Mouse (Mus musculus) c-Kit-positive CD71-positive TER-119-positive erythroid progenitor cells, embryonic 14.5 days (primary cell): ENCODE results near the gene Rexo4.
A peak's percentile ranks its signal among the peaks of the same experiment; 100 is the strongest.

ENCODE experiments used
- DNase-seq: peaks from one replicate; pipeline ENCODE4 v3.0.0-alpha.2; 2013; ENCODE audit warnings: low spot score

Rexo4 gene

GRCm38 (mm10) chr2:26910124-26910993 lies 53.8 kb downstream of the Rexo4 start, which contains the start of the genes Med22 and Rpl7a:
Gene Med22, minus strand, starts transcription at chr2:26910677.
Gene Rpl7a, plus strand, starts transcription at chr2:26910764.
- DNase-seq, result peak; percentile 99

GRCm38 (mm10) chr2:26909387-26909784 lies 54.8 kb downstream of the Rexo4 start:
- DNase-seq, result no peak

GRCm38 (mm10) chr2:26908710-26909386 lies 55.3 kb downstream of the Rexo4 start:
- DNase-seq, result no peak

GRCm38 (mm10) chr2:26907109-26907508 lies 57.1 kb downstream of the Rexo4 start:
- DNase-seq, result no peak

- no peak for DNase-seq
Measured at GRCm38 (mm10) chr2:26906431-26906830, 57.8 kb downstream of the Rexo4 start.

GRCm38 (mm10) chr2:26905936-26906335 lies 58.2 kb downstream of the Rexo4 start:
- no peak for DNase-seq
